Mouse (Mus musculus) CH12.LX (cell line): ENCODE results near the gene Rad54l2.

Experiments
- CTCF ChIP-seq, 2 experiments: IDR thresholded peaks in 1 of 2; conservative IDR thresholded peaks in 1 of 2; 2 replicates each; pipeline ENCODE4 v1.5.1; 2011 to 2012; ENCODE audit warnings: low read depth in 2 of 2, low read length in 2 of 2, improper control_type of control experiment in 1 of 2, inconsistent platforms in 1 of 2, mild to moderate bottlenecking in 1 of 2, moderate library complexity in 1 of 2
- E2F4 ChIP-seq: IDR thresholded peaks from 2 replicates; pipeline ENCODE4 v1.6.1; 2011; ENCODE audit warnings: low read depth, low read length, improper control_type of control experiment; ENCODE audit not compliant: insufficient replicate concordance
- EP300 ChIP-seq: IDR thresholded peaks from 2 replicates; pipeline ENCODE4 v1.6.1; 2011; ENCODE audit warnings: low read length, improper control_type of control experiment
- ETS1 ChIP-seq: conservative IDR thresholded peaks from 2 replicates; pipeline ENCODE4 v1.6.1; 2012; ENCODE audit warnings: low read depth, mild to moderate bottlenecking, inconsistent platforms, low read length, improper control_type of control experiment, moderate library complexity
- MAX ChIP-seq: IDR thresholded peaks from 2 replicates; pipeline ENCODE4 v1.6.1; 2011; ENCODE audit warnings: low read length, improper control_type of control experiment
- MXI1 ChIP-seq: IDR thresholded peaks from 2 replicates; pipeline ENCODE4 v1.6.1; 2011; ENCODE audit warnings: mild to moderate bottlenecking, low read depth, low read length, improper control_type of control experiment
- POLR2A ChIP-seq: IDR thresholded peaks from 2 replicates; pipeline ENCODE4 v1.6.1; 2011; ENCODE audit warnings: low read depth, mild to moderate bottlenecking, improper control_type of control experiment, low read length
- SIN3A ChIP-seq: IDR thresholded peaks from 2 replicates; pipeline ENCODE4 v1.6.1; 2012; ENCODE audit warnings: low read length, improper control_type of control experiment, inconsistent platforms
- ZC3H11A ChIP-seq: IDR thresholded peaks from 2 replicates; pipeline ENCODE4 v1.6.1; 2012; ENCODE audit warnings: low read depth, mild to moderate bottlenecking, inconsistent platforms, low read length, improper control_type of control experiment
- ZKSCAN1 ChIP-seq: IDR thresholded peaks from 2 replicates; pipeline ENCODE4 v1.6.1; 2012; ENCODE audit warnings: low read depth, inconsistent platforms, low read length, improper control_type of control experiment, borderline replicate concordance

- TF ChIP-seq ZKSCAN1 (no peak), E2F4 (no peak), CTCF (conservative IDR thresholded peaks at IDR 0.05 in 1 of 2, IDR thresholded peaks at IDR 0.05 in 1 of 2; ENCODE audit: low read depth in 2 of 2, low read length in 2 of 2) (no peak), POLR2A (no peak), EP300 (no peak), MAX (no peak), ETS1 (no peak), ZC3H11A (no peak), MXI1 (no peak), SIN3A (no peak)
Measured at GRCm38 (mm10) chr9:106726891-106727290, 62.1 kb downstream of the Rad54l2 start.
